Mouse (Mus musculus) cerebellum, adult 11 months (tissue): ENCODE results near the gene Plcb2.
A peak's percentile ranks its signal among the peaks of the same experiment; 100 is the strongest.

Experiments used
- DNase-seq: peaks from one replicate; pipeline ENCODE4 v3.0.0; 2022

Plcb2 gene

GRCm38 (mm10) chr2:118709655-118710221 lies 18.5 kb downstream of the Plcb2 start:
- no peak for DNase-seq

GRCm38 (mm10) chr2:118708472-118708871 lies 19.8 kb downstream of the Plcb2 start:
- no peak for DNase-seq

- no peak for DNase-seq
Observed at GRCm38 (mm10) chr2:118706436-118706835, 21.8 kb downstream of the Plcb2 start.

GRCm38 (mm10) chr2:118703913-118704730 lies 24.1 kb downstream of the Plcb2 start, which contains the start of gene Ankrd63:
Gene Ankrd63 (minus strand): TSS chr2:118703963.
- no peak for DNase-seq

- DNase-seq, result no peak
Observed at GRCm38 (mm10) chr2:118702883-118703761, 25.1 kb downstream of the Plcb2 start.

- no peak for DNase-seq
Observed at GRCm38 (mm10) chr2:118701971-118702882, 26.0 kb downstream of the Plcb2 start.

- no peak for DNase-seq
Observed at GRCm38 (mm10) chr2:118701161-118701560, 27.1 kb downstream of the Plcb2 start.

- peak; percentile 57 for DNase-seq
Observed at GRCm38 (mm10) chr2:118700179-118701062, 27.8 kb downstream of the Plcb2 start.

GRCm38 (mm10) chr2:118697955-118698354 lies 30.3 kb downstream of the Plcb2 start:
- no peak for DNase-seq

- no peak for DNase-seq
Observed at GRCm38 (mm10) chr2:118697311-118697877, 30.8 kb downstream of the Plcb2 start.

- DNase-seq, result no peak
Observed at GRCm38 (mm10) chr2:118696451-118697308, 31.6 kb downstream of the Plcb2 start.

GRCm38 (mm10) chr2:118695677-118696232 lies 32.5 kb downstream of the Plcb2 start:
- peak; percentile 44 for DNase-seq

- DNase-seq, result no peak
Observed at GRCm38 (mm10) chr2:118693370-118693966, 34.8 kb downstream of the Plcb2 start.

GRCm38 (mm10) chr2:118689875-118690274 lies 38.4 kb downstream of the Plcb2 start:
- DNase-seq, result no peak

- DNase-seq, result no peak
Observed at GRCm38 (mm10) chr2:118687791-118688190, 40.4 kb downstream of the Plcb2 start.

GRCm38 (mm10) chr2:118686693-118687092 lies 41.5 kb downstream of the Plcb2 start:
- no peak for DNase-seq

GRCm38 (mm10) chr2:118685088-118685487 lies 43.1 kb downstream of the Plcb2 start:
- DNase-seq, result no peak

- DNase-seq, result no peak
Observed at GRCm38 (mm10) chr2:118682544-118683260, 45.5 kb downstream of the Plcb2 start.
